ENCODE assay signal across 9 mouse cellular contexts in the genomic region with DNA sequence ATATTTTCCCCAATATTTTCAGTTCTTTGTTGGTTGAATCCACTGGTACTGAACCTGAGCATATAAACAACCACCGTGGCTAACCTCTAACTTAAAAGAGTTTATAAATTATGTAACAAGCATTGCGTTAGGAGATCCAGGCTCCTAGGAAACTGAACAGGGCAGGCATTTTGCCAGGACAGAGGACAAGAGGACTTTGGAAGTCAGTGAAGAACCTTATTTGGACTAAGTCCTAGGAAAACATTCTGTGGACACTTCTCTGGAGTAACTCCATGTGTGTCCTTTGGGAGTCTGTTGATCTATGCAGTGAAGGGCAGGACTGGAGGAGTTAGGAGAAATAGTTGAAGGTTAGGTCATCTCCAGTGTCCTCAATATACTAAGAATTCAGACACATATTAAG.
DNase-seq lines count a peak whose midpoint lies in the region.
"Had no signal": no experiment of that assay in that cellular context is flagged by ENCODE, and none has a peak within 500 bp of the region (broad histone marks: within the 10 kb centered on the region; RNA-seq: fewer than 3 reads in every experiment).

No protein-coding gene starts in this region.

- peak; percentile 43 for DNase-seq in gastrocnemius, adult 18-20 months (ENCODE audit: low spot score)
- no peak for DNase-seq in gastrocnemius, postnatal 10 days
- peak; percentile 9 for DNase-seq in lung, postnatal 14 days
- no peak for DNase-seq in lung, postnatal 4 days
- peak; percentile 6 to 26 for DNase-seq in heart, postnatal 36 days
- peak; percentile 24 for DNase-seq in lung, postnatal 36 days
- DNase-seq in retina, embryonic 14.5 days (ENCODE audit: low spot score): no peak
- DNase-seq in frontal cortex, postnatal 36 days (ENCODE audit: low spot score in 2 of 2): no peak
- DNase-seq: thymus, adult 2 months had no signal

- intact Hi-C loops in heart, postnatal 36 days (cut with DNase I): no loop called here

Comparison
In these comparisons a context has a peak if more than half of its experiments do, and no peak if none do; other contexts are left out.
1. DNase-seq: peak in gastrocnemius, adult 18-20 months (single experiment), lung, postnatal 14 days (single experiment), heart, postnatal 36 days (2 of 2) and lung, postnatal 36 days (single experiment); none in gastrocnemius, postnatal 10 days (single experiment), lung, postnatal 4 days (0 of 2), retina, embryonic 14.5 days (single experiment) and frontal cortex, postnatal 36 days (0 of 2).